Mouse (Mus musculus): ENCODE results near the gene Scrg1.
"Not testable (repeated sequence)": the region's sequence is repeated elsewhere in the genome, so short reads cannot be mapped to it uniquely, and the experiment has no call there.

The Scrg1 gene

GRCm38 (mm10) chr8:57453361-57453760 lies 2.4 kb upstream of the Scrg1 start:
- DNase-seq (ENCODE audit: low read depth in 1 of 2, low spot score in 2 of 2), result no peak

- no peak for DNase-seq (ENCODE audit: low read depth in 1 of 2, low spot score in 2 of 2)
Observed at GRCm38 (mm10) chr8:57457152-57457551, 1.4 kb downstream of the Scrg1 start.

GRCm38 (mm10) chr8:57457942-57458341 lies 2.2 kb downstream of the Scrg1 start:
- no peak for DNase-seq (ENCODE audit: low read depth in 1 of 2, low spot score in 2 of 2)

- DNase-seq (ENCODE audit: low read depth in 1 of 2, low spot score in 2 of 2), result peak in 1 of 2 experiments; percentile 26
Observed at GRCm38 (mm10) chr8:57462839-57463238, 7.1 kb downstream of the Scrg1 start.

- no peak for DNase-seq (ENCODE audit: low read depth in 1 of 2, low spot score in 2 of 2)
Observed at GRCm38 (mm10) chr8:57463757-57464156, 8.0 kb downstream of the Scrg1 start.

GRCm38 (mm10) chr8:57468624-57469023 lies 12.9 kb downstream of the Scrg1 start:
- DNase-seq (ENCODE audit: low read depth in 1 of 2, low spot score in 2 of 2), result peak; percentile 22 to 23

- DNase-seq (ENCODE audit: low read depth in 1 of 2, low spot score in 2 of 2), result no peak
Observed at GRCm38 (mm10) chr8:57470863-57471262, 15.1 kb downstream of the Scrg1 start.

GRCm38 (mm10) chr8:57473751-57474150 lies 18.0 kb downstream of the Scrg1 start:
- no peak for DNase-seq (ENCODE audit: low read depth in 1 of 2, low spot score in 2 of 2)

GRCm38 (mm10) chr8:57478406-57478805 lies 22.7 kb downstream of the Scrg1 start:
- DNase-seq (ENCODE audit: low read depth in 1 of 2, low spot score in 2 of 2), result no peak

- no peak for DNase-seq (ENCODE audit: low read depth in 1 of 2, low spot score in 2 of 2)
Observed at GRCm38 (mm10) chr8:57479700-57480099, 24.0 kb downstream of the Scrg1 start.

GRCm38 (mm10) chr8:57480606-57481005 lies 24.9 kb downstream of the Scrg1 start:
- no peak for DNase-seq (ENCODE audit: low read depth in 1 of 2, low spot score in 2 of 2)

GRCm38 (mm10) chr8:57486491-57487440 lies 31.0 kb downstream of the Scrg1 start:
- DNase-seq (ENCODE audit: low read depth in 1 of 2, low spot score in 2 of 2), result peak in 1 of 2 experiments; percentile 34

GRCm38 (mm10) chr8:57487441-57488155 lies 31.9 kb downstream of the Scrg1 start, which contains the start of gene Sap30:
Sap30 (minus strand) TSS chr8:57487860.
- peak; percentile 96 for DNase-seq (ENCODE audit: low read depth in 1 of 2, low spot score in 2 of 2)

GRCm38 (mm10) chr8:57488312-57488765 lies 32.6 kb downstream of the Scrg1 start:
- DNase-seq (ENCODE audit: low read depth in 1 of 2, low spot score in 2 of 2), result peak in 1 of 2 experiments; percentile 34

GRCm38 (mm10) chr8:57489366-57489765 lies 33.6 kb downstream of the Scrg1 start:
- no peak for DNase-seq (ENCODE audit: low read depth in 1 of 2, low spot score in 2 of 2)

- no peak for DNase-seq (ENCODE audit: low read depth in 1 of 2, low spot score in 2 of 2)
Observed at GRCm38 (mm10) chr8:57489896-57490295, 34.2 kb downstream of the Scrg1 start.

GRCm38 (mm10) chr8:57491873-57492272 lies 36.1 kb downstream of the Scrg1 start:
- no peak for DNase-seq (ENCODE audit: low read depth in 1 of 2, low spot score in 2 of 2)

GRCm38 (mm10) chr8:57498494-57498846 lies 42.7 kb downstream of the Scrg1 start:
- DNase-seq (ENCODE audit: low read depth in 1 of 2, low spot score in 2 of 2), result no peak

GRCm38 (mm10) chr8:57498847-57499511 lies 43.3 kb downstream of the Scrg1 start:
- no peak for DNase-seq (ENCODE audit: low read depth in 1 of 2, low spot score in 2 of 2)

- peak in 1 of 2 experiments; percentile 67 for DNase-seq (ENCODE audit: low read depth in 1 of 2, low spot score in 2 of 2)
Observed at GRCm38 (mm10) chr8:57503641-57504040, 47.9 kb downstream of the Scrg1 start.

- not testable (repeated sequence) for DNase-seq (ENCODE audit: low read depth in 1 of 2, low spot score in 2 of 2)
Observed at GRCm38 (mm10) chr8:57505500-57505899, 49.8 kb downstream of the Scrg1 start.
